Mouse (Mus musculus) neural tube, embryonic 14.5 days (tissue): ENCODE results near the gene 1700028J19Rik. TPM values are rescaled to one million over a fixed set of nuclear protein-coding genes. Genes with fewer than 3 reads are reported as not detected.
A peak's percentile ranks its signal among the peaks of the same experiment; 100 is the strongest.

Experiments
- ATAC-seq: fragments of 200-750 bp; cut with Nextera tagmentation; 2 replicates; pipeline ENCODE4 v1.8.0; 2017; ENCODE audit warnings: low read depth, mild to moderate bottlenecking, moderate TSS enrichment, moderate library complexity
- H3K27ac ChIP-seq: fragments of 300-500 bp; sonication (generic); 2 replicates; pipeline ENCODE4 v1.5.1; 2014; ENCODE audit warnings: low read depth, mild to moderate bottlenecking, control low read depth, low read length, moderate library complexity, mixed read lengths
- H3K27me3 ChIP-seq: fragments of 300-500 bp; sonication (generic); 2 replicates; pipeline ENCODE4 v1.6.1; 2014; ENCODE audit warnings: low read length; ENCODE audit not compliant: control insufficient read depth, insufficient read depth
- H3K36me3 ChIP-seq: fragments of 300-500 bp; sonication (generic); 2 replicates; pipeline ENCODE4 v1.6.1; 2014; ENCODE audit warnings: low read length, mixed read lengths; ENCODE audit not compliant: control insufficient read depth, insufficient read depth
- H3K4me1 ChIP-seq: fragments of 300-500 bp; sonication (generic); 2 replicates; pipeline ENCODE4 v1.6.1; 2014; ENCODE audit warnings: low read length; ENCODE audit not compliant: control insufficient read depth, insufficient read depth
- H3K4me2 ChIP-seq: fragments of 300-500 bp; sonication (generic); 2 replicates; pipeline ENCODE4 v1.6.1; 2014; ENCODE audit warnings: mild to moderate bottlenecking, low read depth, low read length, control low read depth
- H3K4me3 ChIP-seq: fragments of 300-500 bp; sonication (generic); 2 replicates; pipeline ENCODE4 v1.5.1; 2014; ENCODE audit warnings: low read depth, low read length, control low read depth, mixed read lengths
- H3K9ac ChIP-seq: fragments of 300-500 bp; sonication (generic); replicated peaks from 2 replicates; pipeline ENCODE4 v1.6.1; 2014; ENCODE audit warnings: low read depth, mild to moderate bottlenecking, control low read depth, low read length, mixed read lengths
- H3K9me3 ChIP-seq: fragments of 300-500 bp; sonication (generic); 2 replicates; pipeline ENCODE4 v1.6.1; 2016; ENCODE audit warnings: low read length; ENCODE audit not compliant: control insufficient read depth
- WGBS: fragments of 180-500 bp; shearing (Covaris S2); extraction: QIAGEN DNeasy Blood & Tissue Kit; methylation state at CpG from one replicate; pipeline ENCODE4 v1.1.7; 2014; 5-methylcytosine and 5-hydroxymethylcytosine counted together
- polyA plus RNA-seq: library from polyadenylated mRNA; unstranded; fragments of >200 nt; fragmentation: Nextera tagmentation; extraction: Ambion mirVana; gene quantifications from 2 replicates; pipeline ENCODE4 v1.2.1, GENCODE M21; 2014

1700028J19Rik gene
- polyA plus RNA-seq = 1.5 and 1.6 TPM in 2 replicates

DNA sequence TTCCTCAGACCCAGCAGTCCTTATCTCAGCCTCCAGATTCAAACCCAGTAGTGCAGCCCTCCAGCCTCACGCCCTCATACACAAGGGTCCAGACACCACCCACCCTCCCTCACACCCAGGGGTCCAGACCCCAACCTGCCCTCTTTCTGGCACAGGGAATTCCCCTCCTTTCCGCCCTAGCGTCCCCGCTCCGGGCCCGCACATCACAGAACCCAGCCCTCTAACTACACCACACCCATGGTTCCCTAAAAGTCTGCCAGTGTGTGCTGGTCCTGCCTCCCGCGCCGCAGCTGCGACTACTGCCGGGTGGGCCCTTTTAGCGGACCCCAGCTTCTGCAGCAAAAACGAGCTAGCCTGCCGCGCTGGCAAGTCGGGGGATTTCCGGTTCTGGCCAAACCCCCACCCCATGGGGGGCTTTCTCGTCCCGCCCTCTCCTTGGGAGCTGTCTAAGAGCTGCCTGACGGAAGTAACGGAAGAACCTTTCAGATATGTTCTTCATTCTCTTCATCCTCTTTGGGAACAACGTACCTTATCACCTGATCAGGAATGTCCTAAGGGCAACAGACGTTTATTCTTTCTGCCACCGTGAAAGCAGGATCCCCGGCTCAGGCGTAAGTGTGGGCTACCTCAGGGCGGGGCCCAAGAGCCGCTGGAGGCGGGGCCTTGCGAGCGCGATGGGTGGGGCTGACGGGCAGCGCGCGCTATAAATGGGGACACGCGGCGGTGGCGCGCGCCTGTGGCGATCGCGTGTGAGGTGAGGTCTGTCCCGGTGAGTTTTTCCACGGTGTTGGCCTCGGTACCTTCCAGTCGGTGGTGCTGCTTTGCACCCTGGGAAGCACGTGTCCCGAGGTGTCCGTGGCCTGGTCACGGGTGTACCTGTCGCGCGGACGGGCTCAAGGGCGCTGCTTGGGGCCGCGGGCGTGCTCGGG, at the start of gene 1700028J19Rik, which contains the start of gene 2410002F23Rik:
1700028J19Rik (minus strand) TSS at position 641 of the 929 bp plus-strand sequence.
2410002F23Rik (plus strand) TSS at position 668 of the 929 bp plus-strand sequence.
- H3K27me3 ChIP-seq = no peaks in the 10 kb centered on the region

DNA sequence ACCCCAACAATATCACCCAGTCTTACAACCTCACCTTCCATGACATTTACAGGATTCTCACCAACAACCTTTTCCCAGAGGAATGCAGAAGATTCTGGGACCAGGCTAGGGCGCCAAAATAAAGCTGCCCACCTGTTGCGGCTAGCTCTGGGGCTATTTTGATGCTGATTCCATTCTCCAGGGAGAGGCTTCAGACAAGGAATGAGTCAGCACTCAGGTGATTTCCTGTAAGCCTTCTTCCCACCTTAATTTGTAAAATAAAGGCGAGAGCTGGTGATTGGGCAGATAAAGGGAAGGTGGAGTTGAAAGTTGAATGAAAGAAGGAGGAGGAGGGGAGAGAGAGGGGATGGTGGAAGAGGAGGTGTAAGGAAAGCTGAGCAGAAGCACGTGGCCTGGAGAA, 44.9 kb upstream of the 1700028J19Rik start:
- no peaks in the 10 kb centered on the region for H3K9me3 ChIP-seq
- H3K27ac ChIP-seq = no peak overlapping the region
- WGBS = 56% methylated on average over 4 of the region's 4 CpGs

More for the DNA sequence above, at the start of gene 1700028J19Rik, which contains the start of gene 2410002F23Rik:
- peak within 1 kb of the TSS; percentile 78 for H3K4me3 ChIP-seq
- under 1% methylated on average over 62 of the region's 62 CpGs for WGBS
- no peaks in the 10 kb centered on the region for H3K9me3 ChIP-seq
- H3K4me1 ChIP-seq = peaks cover 17% of the 10 kb centered on the region; the same call in 1 of the 2 replicates
- H3K36me3 ChIP-seq = peaks cover 18% of the 10 kb centered on the region
- ATAC-seq = peak; percentile 85
- peak within 1 kb of the TSS; percentile 91 for H3K27ac ChIP-seq
- H3K4me2 ChIP-seq = peak within 1 kb of the TSS; percentile 70
- peak within 1 kb of the TSS; percentile 90 for H3K9ac ChIP-seq

DNA sequence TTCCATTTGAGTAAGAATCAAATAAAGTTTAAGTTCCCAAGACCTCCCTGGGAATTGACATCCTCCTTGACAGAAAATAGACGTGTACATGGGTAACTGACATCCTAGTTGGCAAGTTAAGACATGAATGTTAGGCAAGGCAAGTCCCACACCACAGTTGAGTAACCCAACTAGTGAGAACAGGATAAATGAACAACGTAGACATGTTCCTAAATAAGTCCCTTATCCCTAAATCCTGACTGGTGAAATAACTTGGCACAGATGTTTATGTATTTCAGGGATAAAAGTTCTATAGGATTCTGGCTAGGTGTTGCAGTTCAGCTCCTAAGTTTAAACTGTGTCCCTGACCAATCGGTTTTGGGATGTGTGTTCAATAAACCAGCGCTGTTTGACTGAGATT, 44.5 kb upstream of the 1700028J19Rik start:
- WGBS = 77% methylated on average over 4 of the region's 4 CpGs
- Histone ChIP-seq H3K9me3 (no peaks in the 10 kb centered on the region), H3K4me1 (no peaks in the 10 kb centered on the region), H3K27ac (no peak overlapping the region), H3K4me2 (no peak overlapping the region), H3K27me3 (no peaks in the 10 kb centered on the region), H3K4me3 (no peak overlapping the region), H3K36me3 (no peaks in the 10 kb centered on the region), H3K9ac (no peak overlapping the region)
- ATAC-seq = no peak

More for the DNA sequence above, 44.9 kb upstream of the 1700028J19Rik start:
- no peak for ATAC-seq
- Histone ChIP-seq H3K4me2 (no peak overlapping the region), H3K27me3 (no peaks in the 10 kb centered on the region), H3K9ac (no peak overlapping the region), H3K4me1 (no peaks in the 10 kb centered on the region), H3K36me3 (no peaks in the 10 kb centered on the region), H3K4me3 (no peak overlapping the region)

DNA sequence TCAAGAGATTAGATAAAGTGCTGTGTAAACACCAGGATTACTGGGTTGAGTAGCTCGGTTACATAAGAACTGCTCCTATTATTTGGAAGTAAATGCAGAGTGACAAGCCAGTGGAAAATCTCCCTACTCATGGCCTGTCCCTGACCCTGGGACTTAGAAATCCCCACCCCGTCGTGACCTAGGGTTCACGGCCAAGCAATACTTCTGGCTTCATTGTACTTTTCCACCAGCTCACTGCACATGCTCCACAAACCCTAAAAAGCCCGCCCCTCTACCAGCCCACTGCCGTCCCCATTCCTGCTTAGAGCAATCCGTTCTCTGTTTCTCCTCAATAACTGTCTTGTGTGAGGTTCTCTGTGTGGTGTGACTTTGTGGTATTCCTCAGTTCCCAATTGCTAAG, 41.3 kb upstream of the 1700028J19Rik start:
- WGBS = 78% methylated on average over 7 of the region's 7 CpGs
- H3K4me2 ChIP-seq = no peak overlapping the region
- no peaks in the 10 kb centered on the region for H3K4me1 ChIP-seq
- H3K27me3 ChIP-seq = no peaks in the 10 kb centered on the region
- ATAC-seq = no peak
- H3K27ac ChIP-seq = no peak overlapping the region
- H3K4me3 ChIP-seq = no peak overlapping the region
- H3K9me3 ChIP-seq = no peaks in the 10 kb centered on the region
- H3K9ac ChIP-seq = no peak overlapping the region
- no peaks in the 10 kb centered on the region for H3K36me3 ChIP-seq

DNA sequence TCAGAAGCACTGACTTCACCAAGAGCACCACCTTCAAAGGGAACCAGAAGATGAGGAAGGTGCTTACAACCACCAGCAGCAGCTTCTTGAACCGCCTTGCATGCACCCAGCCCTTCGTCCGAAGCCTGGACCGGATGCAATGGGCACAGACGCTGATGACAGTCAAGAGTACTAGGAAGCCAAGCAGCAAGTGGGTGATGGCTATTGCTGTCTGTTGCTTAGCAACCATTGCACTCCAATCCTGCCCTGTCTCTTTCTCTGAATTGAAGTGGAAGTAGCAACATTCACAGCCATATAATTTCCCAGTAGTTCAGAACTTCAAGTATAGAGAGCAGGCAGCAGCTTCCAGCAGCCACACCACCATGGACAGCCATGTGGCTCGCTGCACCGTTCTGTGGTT, 35.1 kb upstream of the 1700028J19Rik start:
- H3K36me3 ChIP-seq = no peaks in the 10 kb centered on the region
- H3K9ac ChIP-seq = no peak overlapping the region
- no peak overlapping the region for H3K4me3 ChIP-seq
- no peak overlapping the region for H3K4me2 ChIP-seq
- no peaks in the 10 kb centered on the region for H3K9me3 ChIP-seq
- H3K4me1 ChIP-seq = no peaks in the 10 kb centered on the region
- WGBS = 64% methylated on average over 7 of the region's 7 CpGs
- no peak overlapping the region for H3K27ac ChIP-seq
- H3K27me3 ChIP-seq = no peaks in the 10 kb centered on the region
- no peak for ATAC-seq

DNA sequence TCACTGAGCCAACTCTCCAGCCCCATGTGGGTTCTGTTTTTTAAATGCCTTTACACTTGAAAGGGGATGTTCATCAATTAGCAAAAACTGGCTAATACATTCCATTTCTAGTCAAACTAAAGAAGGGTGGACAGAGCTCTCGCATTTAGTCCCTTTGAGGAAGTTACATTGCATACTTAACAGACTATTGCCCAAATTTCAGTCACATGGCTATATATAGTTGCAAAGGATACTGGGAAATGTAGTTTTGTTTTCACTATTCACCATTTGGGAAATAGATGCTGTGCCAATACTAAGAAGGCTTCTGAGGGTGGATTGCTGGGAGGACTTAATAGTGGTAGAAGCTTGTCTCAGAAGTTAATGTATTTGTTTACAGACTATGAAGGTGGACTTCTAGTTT, 34.5 kb upstream of the 1700028J19Rik start:
- no peaks in the 10 kb centered on the region for H3K9me3 ChIP-seq
- H3K9ac ChIP-seq = no peak overlapping the region
- no peak overlapping the region for H3K4me2 ChIP-seq
- H3K36me3 ChIP-seq = no peaks in the 10 kb centered on the region
- no peaks in the 10 kb centered on the region for H3K27me3 ChIP-seq
- no peak overlapping the region for H3K4me3 ChIP-seq
- H3K27ac ChIP-seq = no peak overlapping the region
- no peak for ATAC-seq
- H3K4me1 ChIP-seq = no peaks in the 10 kb centered on the region
- WGBS = 79% methylated on average over 1 of the region's 1 CpGs

DNA sequence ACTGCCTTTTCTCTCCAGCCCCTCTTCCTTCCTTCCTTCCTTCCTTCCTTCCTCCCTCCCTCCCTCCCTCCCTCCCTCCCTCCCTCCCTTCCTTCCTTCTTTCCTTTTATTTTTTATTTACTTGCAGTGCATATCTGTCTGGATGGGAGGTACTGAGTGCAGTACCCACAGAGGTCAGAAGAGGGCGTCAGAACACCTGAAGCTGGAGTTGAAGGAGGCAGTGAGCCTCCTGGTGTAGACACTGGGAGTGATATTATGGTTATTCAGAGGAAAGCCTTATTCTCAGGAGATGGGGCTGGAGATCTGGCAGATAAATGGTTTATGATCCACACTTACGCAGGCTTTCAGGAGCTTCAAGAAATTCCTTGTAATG, 30.7 kb upstream of the 1700028J19Rik start:
- Histone ChIP-seq H3K4me2 (no peak overlapping the region), H3K4me1 (no peaks in the 10 kb centered on the region), H3K27ac (no peak overlapping the region), H3K4me3 (no peak overlapping the region), H3K36me3 (no peaks in the 10 kb centered on the region), H3K9me3 (no peaks in the 10 kb centered on the region), H3K9ac (no peak overlapping the region), H3K27me3 (no peaks in the 10 kb centered on the region)
- 41% methylated on average over 2 of the region's 2 CpGs for WGBS
- ATAC-seq = no peak

DNA sequence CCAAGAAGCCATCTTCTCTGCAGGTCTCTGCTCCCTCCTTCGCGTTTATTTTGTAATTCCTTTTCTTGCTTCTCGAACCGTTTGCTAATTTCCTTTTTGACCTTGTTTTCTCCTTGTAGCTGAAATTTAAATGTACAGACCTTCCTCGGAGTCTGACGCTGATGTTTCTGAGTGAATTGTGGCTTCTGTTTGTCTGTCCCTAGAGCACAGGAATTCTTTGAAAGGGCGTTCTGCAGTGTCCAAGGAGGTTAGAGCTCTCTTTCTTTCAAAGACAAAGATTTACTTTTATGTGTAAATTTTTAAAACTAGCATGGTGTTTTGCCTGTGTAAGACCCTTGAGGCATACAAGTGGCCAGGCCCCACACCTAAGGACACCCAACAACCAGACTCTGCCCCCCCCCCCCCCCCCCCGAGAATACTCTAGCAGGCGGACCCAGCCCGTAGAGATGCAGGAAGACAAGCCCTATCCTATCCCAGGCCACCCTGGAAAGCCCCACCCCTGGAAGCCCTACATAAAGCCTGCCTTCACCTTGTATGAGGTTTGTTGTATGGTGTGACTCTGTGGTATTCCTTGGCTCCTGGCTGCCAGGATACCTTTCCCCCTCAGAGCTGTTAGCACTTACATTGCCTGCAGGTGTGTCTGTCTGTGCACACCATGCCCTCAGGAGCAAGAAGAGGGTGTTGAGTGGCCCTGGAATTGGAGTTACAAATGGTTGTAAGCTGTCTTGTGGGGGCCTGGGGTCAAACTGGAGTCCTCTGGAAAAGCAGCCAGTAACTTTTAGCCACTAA, 30.2 kb upstream of the 1700028J19Rik start:
- no peak overlapping the region for H3K4me3 ChIP-seq
- H3K9ac ChIP-seq = no peak overlapping the region
- no peak overlapping the region for H3K4me2 ChIP-seq
- H3K9me3 ChIP-seq = no peaks in the 10 kb centered on the region
- H3K27me3 ChIP-seq = no peaks in the 10 kb centered on the region
- no peaks in the 10 kb centered on the region for H3K4me1 ChIP-seq
- H3K36me3 ChIP-seq = no peaks in the 10 kb centered on the region
- 65% methylated on average over 9 of the region's 10 CpGs for WGBS
- no peak for ATAC-seq
- no peak overlapping the region for H3K27ac ChIP-seq

DNA sequence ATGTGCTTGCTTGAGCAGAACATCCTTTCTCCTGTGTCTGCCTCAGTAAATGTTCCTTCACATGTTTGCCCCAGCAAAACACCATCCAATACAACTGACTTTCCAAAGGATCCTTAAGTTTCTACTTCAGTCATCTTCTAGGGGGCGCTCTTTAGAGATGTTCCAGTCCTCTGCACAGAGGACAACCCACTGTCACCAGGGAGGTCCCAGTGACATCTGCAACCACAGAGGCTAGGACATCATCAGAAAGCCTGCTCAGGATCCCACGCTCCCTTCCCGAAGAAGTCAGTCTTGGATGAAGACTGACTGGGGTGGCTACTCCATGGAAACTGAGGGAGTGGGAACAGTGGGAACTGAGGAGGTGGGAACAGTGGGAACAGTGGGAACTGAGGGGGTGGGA, 29.1 kb upstream of the 1700028J19Rik start:
- no peaks in the 10 kb centered on the region for H3K4me1 ChIP-seq
- WGBS = 82% methylated on average over 3 of the region's 3 CpGs
- no peaks in the 10 kb centered on the region for H3K27me3 ChIP-seq
- no peaks in the 10 kb centered on the region for H3K9me3 ChIP-seq
- no peak overlapping the region for H3K4me2 ChIP-seq
- no peak for ATAC-seq
- no peak overlapping the region for H3K27ac ChIP-seq
- no peak overlapping the region for H3K4me3 ChIP-seq
- no peaks in the 10 kb centered on the region for H3K36me3 ChIP-seq
- H3K9ac ChIP-seq = no peak overlapping the region
